Mouse (Mus musculus) heart, postnatal 0 days (tissue): ENCODE measurements around the gene U2af1l4.

ENCODE experiments used
- CTCF ChIP-seq: IDR thresholded peaks from 2 replicates; pipeline ENCODE4 v1.5.1; 2016; ENCODE audit warnings: antibody characterized with exemption, control low read depth, low read depth
- EP300 ChIP-seq: IDR thresholded peaks from 2 replicates; pipeline ENCODE4 v1.6.1; 2016; ENCODE audit warnings: antibody characterized with exemption, low read depth

DNA sequence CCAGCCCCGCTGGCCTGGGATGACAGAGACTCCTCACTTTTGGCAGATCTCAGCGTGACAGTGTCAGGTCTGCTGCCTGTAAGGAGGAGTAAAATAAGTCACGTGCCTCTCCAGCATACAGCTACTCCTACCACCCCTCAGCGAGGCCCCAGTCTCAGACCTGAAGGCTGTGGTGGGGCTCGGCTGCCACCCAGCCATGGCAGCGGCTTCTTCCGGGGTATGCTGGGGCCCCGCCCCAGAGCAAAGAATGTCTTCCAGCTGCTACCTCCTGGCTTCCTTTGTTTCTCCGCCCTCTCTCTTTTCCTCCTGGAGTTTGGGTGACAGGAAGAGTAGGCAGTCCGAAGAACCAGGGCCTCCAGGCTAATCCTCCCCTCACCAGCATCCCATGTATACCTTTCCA, 37.1 kb upstream of the U2af1l4 start:
- no peak for TF ChIP-seq CTCF
- TF ChIP-seq EP300 = no peak
